Mouse (Mus musculus): ENCODE data around the gene Rps24.
"Not testable (repeated sequence)": the region's sequence is repeated elsewhere in the genome, so short reads cannot be mapped to it uniquely, and the experiment has no call there.

DNA sequence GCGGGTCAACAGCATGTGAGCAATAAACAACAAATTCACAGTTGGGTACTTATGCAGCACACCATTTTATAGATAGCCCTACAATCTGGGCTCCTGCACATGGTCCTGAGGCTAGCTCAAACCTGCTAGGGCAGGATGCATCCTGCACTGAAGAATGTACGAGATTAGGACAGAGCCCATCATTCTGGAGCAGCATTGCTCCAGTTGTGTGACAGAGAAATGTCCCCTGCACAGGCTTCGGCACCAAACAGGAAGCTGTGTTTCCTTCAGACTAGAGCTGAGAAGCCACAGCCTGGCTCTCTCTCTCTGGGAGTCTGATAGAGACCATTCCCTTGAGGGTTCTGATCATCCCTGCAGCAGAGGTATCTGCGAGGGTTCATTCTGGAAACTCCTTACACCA is 43.4 kb upstream of the Rps24 start:
- TF ChIP-seq CTCF (IDR thresholded peaks at IDR 0.05); POLR2A (IDR thresholded peaks at IDR 0.05; ENCODE audit: insufficient read depth, low read depth, low read length): not testable (repeated sequence)

All from heart, adult 2 months (tissue).